Mouse (Mus musculus): Measurements from ENCODE around the gene Ttc23l.
"Not testable (repeated sequence)": the region's sequence is repeated elsewhere in the genome, so short reads cannot be mapped to it uniquely, and the experiment has no call there.

DNA sequence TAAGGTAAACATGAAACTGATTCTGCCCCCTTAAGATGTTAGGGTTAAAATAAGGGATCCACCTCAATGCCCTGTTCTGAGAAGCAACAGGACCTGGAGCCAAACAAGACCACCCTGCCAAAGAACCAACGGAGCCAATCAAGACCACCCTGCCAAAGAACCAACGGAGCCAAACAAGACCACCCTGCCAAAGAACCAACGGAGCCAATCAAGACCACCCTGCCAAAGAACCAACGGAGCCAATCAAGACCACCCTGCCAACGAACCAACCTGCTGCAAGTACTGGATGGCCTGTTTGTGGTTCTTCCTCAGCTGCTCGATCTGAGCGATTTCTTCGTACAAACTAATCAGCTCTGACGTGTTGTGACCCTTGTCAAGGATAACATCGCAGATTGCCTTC, 25.1 kb downstream of the Ttc23l start:
- TF ChIP-seq POLR2A, CTCF (IDR thresholded peaks at IDR 0.05; ENCODE audit: insufficient read depth, low read depth, low read length): not testable (repeated sequence)

Data from olfactory bulb, adult 2 months (tissue).